Mouse (Mus musculus) liver, embryonic 11.5 days (tissue): ENCODE results near the gene Lad1. TPM values are rescaled to one million over a fixed set of nuclear protein-coding genes. Genes with fewer than 3 reads are reported as not detected.

ENCODE experiments used
- ATAC-seq: fragments of 200-750 bp; cut with Nextera tagmentation; replicated peaks from 2 replicates; pipeline ENCODE4 v1.8.0; 2017; ENCODE audit warnings: moderate number of reproducible peaks, mild to moderate bottlenecking, moderate TSS enrichment, moderate library complexity; ENCODE audit not compliant: low FRiP score
- DNase-seq: peaks from one replicate; pipeline ENCODE4 v3.0.0-alpha.2; 2017; ENCODE audit warnings: low spot score
- H3K27ac ChIP-seq: fragments of 300-500 bp; sonication (generic); 2 replicates; pipeline ENCODE4 v1.5.1; 2014; ENCODE audit warnings: mild to moderate bottlenecking, low read depth, low read length, control low read depth
- H3K27me3 ChIP-seq: fragments of 300-500 bp; sonication (generic); replicated peaks from 2 replicates; pipeline ENCODE4 v1.6.1; 2014; ENCODE audit warnings: low read length, mixed read lengths; ENCODE audit not compliant: control insufficient read depth, insufficient read depth
- H3K36me3 ChIP-seq: fragments of 300-500 bp; sonication (generic); 2 replicates; pipeline ENCODE4 v1.6.1; 2014; ENCODE audit warnings: mild to moderate bottlenecking, low read length, moderate library complexity, mixed read lengths; ENCODE audit not compliant: control insufficient read depth, insufficient read depth
- H3K4me1 ChIP-seq: fragments of 300-500 bp; sonication (generic); replicated peaks from 2 replicates; pipeline ENCODE4 v1.6.1; 2014; ENCODE audit warnings: low read length, mixed read lengths; ENCODE audit not compliant: control insufficient read depth, insufficient read depth
- H3K4me2 ChIP-seq: fragments of 300-500 bp; sonication (generic); 2 replicates; pipeline ENCODE4 v1.6.1; 2014; ENCODE audit warnings: mild to moderate bottlenecking, control low read depth, moderate library complexity
- H3K4me3 ChIP-seq: fragments of 300-500 bp; sonication (generic); 2 replicates; pipeline ENCODE4 v1.5.1; 2014; ENCODE audit warnings: low read depth, low read length, control low read depth
- H3K9ac ChIP-seq: fragments of 300-500 bp; sonication (generic); 2 replicates; pipeline ENCODE4 v1.6.1; 2014; ENCODE audit warnings: low read depth, low read length, control low read depth
- H3K9me3 ChIP-seq: fragments of 300-500 bp; sonication (generic); 2 replicates; pipeline ENCODE4 v1.6.1; 2016; ENCODE audit warnings: low read length, inconsistent platforms, mixed read lengths; ENCODE audit not compliant: control insufficient read depth
- WGBS: fragments of 180-500 bp; shearing (Covaris S2); extraction: QIAGEN DNeasy Blood & Tissue Kit; methylation state at CpG from one replicate; pipeline ENCODE4 v1.1.7; 2014; 5-methylcytosine and 5-hydroxymethylcytosine counted together
- polyA plus RNA-seq: library from polyadenylated mRNA; unstranded; fragments of >200 nt; fragmentation: Nextera tagmentation; extraction: Ambion mirVana; gene quantifications from 2 replicates; pipeline ENCODE4 v1.2.1, GENCODE M21; 2014

The Lad1 gene
- polyA plus RNA-seq, 1 experiment from 2014 or later: 1.7 TPM

GRCm38 (mm10) chr1:135865518-135866194 is 47.3 kb downstream of the Lad1 start:
- peak; percentile 68 for ATAC-seq
- Histone ChIP-seq H3K27me3 (0 out of 2 replicates have a peak, but pooled peaks cover 2% of the 10 kb centered on the region), H3K9ac (no peak overlapping the region), H3K27ac (no peak overlapping the region), H3K4me1 (no peaks in the 10 kb centered on the region), H3K36me3 (no peaks in the 10 kb centered on the region), H3K9me3 (no peaks in the 10 kb centered on the region), H3K4me2 (no peak overlapping the region), H3K4me3 (no peak overlapping the region)
- 49% methylated on average over 19 of the region's 19 CpGs for WGBS
- DNase-seq: peak; percentile 71

- Histone ChIP-seq H3K4me2 (no peak overlapping the region), H3K27me3 (0 out of 2 replicates have a peak, but pooled peaks cover 2% of the 10 kb centered on the region), H3K4me3 (no peak overlapping the region), H3K27ac (no peak overlapping the region), H3K9me3 (no peaks in the 10 kb centered on the region), H3K9ac (no peak overlapping the region), H3K36me3 (no peaks in the 10 kb centered on the region), H3K4me1 (no peaks in the 10 kb centered on the region)
- DNase-seq (no peak), ATAC-seq (no peak)
- whole genome bisulfite sequencing: 79% methylated on average over 6 of the region's 6 CpGs
These were observed 50.2 kb downstream of the Lad1 start for GRCm38 (mm10) chr1:135868570-135868969.

GRCm38 (mm10) chr1:135872991-135873390 is 54.6 kb downstream of the Lad1 start:
- DNase-seq: no peak
- 72% methylated on average over 4 of the region's 4 CpGs for WGBS
- ATAC-seq: no peak
- H3K4me1 ChIP-seq: no peaks in the 10 kb centered on the region
- H3K4me3 ChIP-seq: no peak overlapping the region
- no peak overlapping the region for H3K27ac ChIP-seq
- no peaks in the 10 kb centered on the region for H3K9me3 ChIP-seq
- H3K27me3 ChIP-seq: peaks cover 5% of the 10 kb centered on the region; the same call in 1 of the 2 replicates
- H3K4me2 ChIP-seq: no peak overlapping the region
- H3K36me3 ChIP-seq: no peaks in the 10 kb centered on the region
- H3K9ac ChIP-seq: no peak overlapping the region

- no peak overlapping the region for H3K4me2 ChIP-seq
- no peaks in the 10 kb centered on the region for H3K36me3 ChIP-seq
- no peak overlapping the region for H3K27ac ChIP-seq
- no peaks in the 10 kb centered on the region for H3K4me1 ChIP-seq
- no peak for DNase-seq
- no peaks in the 10 kb centered on the region for H3K9me3 ChIP-seq
- WGBS: 56% methylated on average over 2 of the region's 2 CpGs
- H3K27me3 ChIP-seq: peaks cover 7% of the 10 kb centered on the region; the same call in 1 of the 2 replicates
- H3K4me3 ChIP-seq: no peak overlapping the region
- no peak overlapping the region for H3K9ac ChIP-seq
- no peak for ATAC-seq
These were observed 58.9 kb downstream of the Lad1 start for GRCm38 (mm10) chr1:135877248-135877647.

GRCm38 (mm10) chr1:135882385-135883109 is 64.1 kb downstream of the Lad1 start:
- Histone ChIP-seq H3K27ac (no peak overlapping the region), H3K4me1 (no peaks in the 10 kb centered on the region), H3K36me3 (no peaks in the 10 kb centered on the region), H3K9me3 (no peaks in the 10 kb centered on the region), H3K4me2 (no peak overlapping the region), H3K4me3 (no peak overlapping the region), H3K27me3 (peaks cover 3% of the 10 kb centered on the region), H3K9ac (no peak overlapping the region)
- ATAC-seq (peak; percentile 39; the same call in 1 of the 2 replicates), DNase-seq (no peak)
- 67% methylated on average over 10 of the region's 10 CpGs for WGBS

Other genes with a start within 250 kb of the Lad1 start
- gene Nav1, start 211.3 kb upstream of the Lad1 start, polyA plus RNA-seq: 8.8 and 8.9 TPM in 2 replicates
- gene Csrp1, start 98.5 kb upstream of the Lad1 start, polyA plus RNA-seq: 65.6 and 71.8 TPM in 2 replicates
- gene Phlda3, start 52.5 kb upstream of the Lad1 start, polyA plus RNA-seq: 22.5 and 22.8 TPM in 2 replicates
- gene Tnni1, start 39.2 kb upstream of the Lad1 start, polyA plus RNA-seq: 42.1 and 58.2 TPM in 2 replicates
- 12.9 and 37.4 TPM in 2 replicates for gene Tnnt2, start 17.8 kb downstream of the Lad1 start, polyA plus RNA-seq
- gene Pkp1, start 100.6 kb downstream of the Lad1 start, polyA plus RNA-seq: 0.09 and 0.10 TPM in 2 replicates
- gene Igfn1, start 187.7 kb downstream of the Lad1 start, polyA plus RNA-seq: not detected in 2 replicates
- gene Tmem9, start 189.6 kb downstream of the Lad1 start, polyA plus RNA-seq: 79.6 and 92.6 TPM in 2 replicates
- gene Ascl5, start 232.2 kb downstream of the Lad1 start, polyA plus RNA-seq: 0.47 TPM in 1 of 2 replicates, not detected in the other
- gene Cacna1s, start 234.2 kb downstream of the Lad1 start, polyA plus RNA-seq: 0.09 and 0.45 TPM in 2 replicates